Mouse (Mus musculus) midbrain, embryonic 16.5 days (tissue): ENCODE measurements around the gene Dst. TPM values are rescaled to one million over a fixed set of nuclear protein-coding genes. Genes with fewer than 3 reads are reported as not detected.

ENCODE experiments used
- ATAC-seq: fragments of 200-750 bp; cut with Nextera tagmentation; 2 replicates; pipeline ENCODE4 v1.8.0; 2017; ENCODE audit warnings: moderate TSS enrichment
- H3K27ac ChIP-seq: fragments of 300-500 bp; sonication (generic); 2 replicates; pipeline ENCODE4 v1.5.1; 2014; ENCODE audit warnings: mild to moderate bottlenecking, low read length, mixed read lengths
- H3K27me3 ChIP-seq: fragments of 300-500 bp; sonication (generic); 2 replicates; pipeline ENCODE4 v1.6.1; 2014; ENCODE audit warnings: low read depth, low read length, mixed read lengths; ENCODE audit not compliant: control insufficient read depth, insufficient read depth
- H3K36me3 ChIP-seq: fragments of 300-500 bp; sonication (generic); 2 replicates; pipeline ENCODE4 v1.6.1; 2014; ENCODE audit warnings: mild to moderate bottlenecking, low read length, moderate library complexity, mixed read lengths; ENCODE audit not compliant: control insufficient read depth, insufficient read depth
- H3K4me1 ChIP-seq: fragments of 300-500 bp; sonication (generic); 2 replicates; pipeline ENCODE4 v1.6.1; 2014; ENCODE audit warnings: mild to moderate bottlenecking, low read length, mixed read lengths; ENCODE audit not compliant: control insufficient read depth, insufficient read depth
- H3K4me2 ChIP-seq: fragments of 300-500 bp; sonication (generic); 2 replicates; pipeline ENCODE4 v1.6.1; 2014; ENCODE audit warnings: mild to moderate bottlenecking, low read length, mixed read lengths
- H3K4me3 ChIP-seq: fragments of 300-500 bp; sonication (generic); 2 replicates; pipeline ENCODE4 v1.5.1; 2014; ENCODE audit warnings: low read depth, mild to moderate bottlenecking, low read length, moderate library complexity, mixed read lengths
- H3K9ac ChIP-seq: fragments of 300-500 bp; sonication (generic); 2 replicates; pipeline ENCODE4 v1.6.1; 2014; ENCODE audit warnings: low read depth, low read length, mixed read lengths
- H3K9me3 ChIP-seq: fragments of 300-500 bp; sonication (generic); replicated peaks from 2 replicates; pipeline ENCODE4 v1.6.1; 2014; ENCODE audit warnings: mild to moderate bottlenecking, low read length, mixed read lengths; ENCODE audit not compliant: control insufficient read depth, poor library complexity, severe bottlenecking
- WGBS: fragments of 180-500 bp; shearing (Covaris S2); extraction: QIAGEN DNeasy Blood & Tissue Kit; methylation state at CpG from one replicate; pipeline ENCODE4 v1.1.7; 2014; 5-methylcytosine and 5-hydroxymethylcytosine counted together
- polyA plus RNA-seq: library from polyadenylated mRNA; unstranded; fragments of >200 nt; fragmentation: Nextera tagmentation; extraction: Ambion mirVana; gene quantifications from 2 replicates; pipeline ENCODE4 v1.2.1, GENCODE M21; 2015

Dst gene
- polyA plus RNA-seq, 1 experiment from 2014 or later = 36.1 TPM

DNA sequence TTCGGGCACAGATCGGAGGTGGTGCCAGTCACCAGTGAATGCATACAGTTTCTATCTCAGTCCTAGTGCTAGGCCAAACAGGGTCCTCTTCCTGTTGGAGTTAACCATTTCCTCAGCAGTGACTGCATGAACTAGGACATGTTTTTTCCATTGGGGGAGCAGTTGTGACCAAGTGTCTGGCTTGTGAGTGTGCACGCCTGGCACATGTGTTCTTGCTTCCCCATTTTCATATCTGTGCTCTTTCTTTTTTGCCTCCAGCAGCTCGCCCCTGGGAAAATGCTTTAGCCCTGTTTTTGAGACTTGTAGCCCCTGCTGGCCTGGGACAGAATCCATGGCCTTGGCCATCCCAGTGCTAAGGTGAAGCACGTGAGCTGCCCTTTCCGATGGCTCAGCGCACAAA is 164.2 kb downstream of the Dst start:
- 92% methylated on average over 7 of the region's 7 CpGs for WGBS
- H3K9me3 ChIP-seq = no peaks in the 10 kb centered on the region
- H3K4me2 ChIP-seq = no peak overlapping the region
- H3K27me3 ChIP-seq = no peaks in the 10 kb centered on the region
- no peak overlapping the region for H3K27ac ChIP-seq
- H3K9ac ChIP-seq = no peak overlapping the region
- peaks cover 11% of the 10 kb centered on the region for H3K4me1 ChIP-seq
- no peak overlapping the region for H3K4me3 ChIP-seq
- H3K36me3 ChIP-seq = no peaks in the 10 kb centered on the region
- no peak for ATAC-seq

DNA sequence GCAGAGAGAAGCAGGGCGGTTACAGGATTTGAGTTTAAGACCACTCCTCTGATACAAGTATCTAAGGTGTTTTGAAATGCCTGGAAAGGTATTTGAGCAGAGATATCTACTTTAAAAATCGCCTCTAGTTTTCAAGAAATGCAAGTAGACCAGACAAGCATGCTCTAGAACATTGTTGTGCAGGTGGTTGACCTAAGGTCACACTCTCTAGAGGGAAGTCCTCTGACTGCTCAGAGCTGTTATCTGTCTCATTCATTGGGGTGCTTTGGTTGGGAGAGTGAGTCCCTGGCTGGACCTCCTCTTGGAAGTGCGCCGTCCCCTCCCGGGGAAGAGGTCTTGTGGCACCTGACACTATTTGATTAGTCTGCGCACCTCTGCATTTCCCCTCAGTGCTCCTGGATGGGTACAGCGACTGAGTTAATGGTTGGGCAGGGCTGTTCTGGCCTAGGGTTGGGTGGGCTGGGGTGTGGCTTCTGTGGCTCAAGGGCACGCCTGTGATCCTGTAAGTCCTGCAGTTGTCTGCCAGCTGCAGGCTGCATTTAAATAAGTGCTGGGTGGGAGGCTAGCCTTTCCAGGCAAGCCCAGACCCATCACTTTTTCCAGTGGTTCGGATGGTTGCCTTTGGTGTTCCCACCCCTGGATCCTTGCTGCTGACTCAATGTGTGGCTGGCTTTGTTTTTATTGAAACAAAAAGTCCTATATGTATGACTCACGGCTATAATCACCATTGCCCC is 165.6 kb downstream of the Dst start:
- no peak overlapping the region for H3K27ac ChIP-seq
- no peaks in the 10 kb centered on the region for H3K27me3 ChIP-seq
- H3K4me1 ChIP-seq = peaks cover 14% of the 10 kb centered on the region
- no peak overlapping the region for H3K4me3 ChIP-seq
- no peak overlapping the region for H3K9ac ChIP-seq
- ATAC-seq = no peak
- H3K4me2 ChIP-seq = no peak overlapping the region
- H3K36me3 ChIP-seq = no peaks in the 10 kb centered on the region
- no peaks in the 10 kb centered on the region for H3K9me3 ChIP-seq
- 48% methylated on average over 10 of the region's 10 CpGs for WGBS

DNA sequence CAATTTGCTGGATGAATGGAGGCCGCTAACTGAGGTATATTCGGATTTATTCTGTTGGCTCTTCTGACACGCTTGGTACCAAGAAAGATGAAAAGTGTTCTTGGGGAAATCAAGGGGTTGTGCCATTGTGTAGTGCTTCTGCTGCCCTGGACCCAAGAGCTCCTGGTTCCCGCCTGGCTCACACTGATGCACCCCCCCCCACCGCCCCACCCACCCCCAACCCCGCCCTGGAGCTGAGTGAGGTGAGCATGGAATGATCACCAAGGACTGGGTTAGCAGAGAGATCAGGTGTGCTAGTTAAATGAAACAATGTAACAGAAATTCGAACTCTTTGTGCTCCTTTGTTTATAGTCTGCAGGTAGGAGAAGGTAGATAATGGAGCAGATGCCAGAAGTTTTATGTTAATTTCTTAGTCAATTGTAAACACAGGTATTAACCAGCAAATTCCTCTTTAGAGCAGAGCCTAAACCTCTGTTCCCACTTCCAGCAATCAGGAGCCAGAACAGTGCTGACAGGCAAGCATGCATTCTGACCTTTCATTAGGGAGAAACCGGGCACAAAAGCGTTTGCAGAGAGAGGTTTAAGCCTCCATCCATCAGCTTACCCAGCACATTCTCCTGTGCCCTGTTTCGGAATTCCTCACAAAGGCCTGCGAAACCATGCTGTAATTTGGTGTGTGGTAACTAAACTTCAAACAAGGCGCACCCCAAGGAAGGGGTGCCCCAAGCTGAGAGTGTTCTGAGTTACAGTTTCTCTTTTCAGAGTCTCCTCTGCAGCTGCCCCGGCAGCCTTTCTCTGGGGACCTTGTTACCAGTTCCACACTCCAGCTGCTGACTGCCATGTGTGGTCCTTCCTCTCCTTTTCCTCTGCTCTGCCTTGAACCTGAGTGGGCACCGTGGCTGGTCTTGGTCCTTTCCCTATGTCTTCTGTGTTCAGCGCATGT is 166.5 kb downstream of the Dst start:
- H3K27me3 ChIP-seq = no peaks in the 10 kb centered on the region
- no peak overlapping the region; the same call in 1 of the 2 replicates for H3K9ac ChIP-seq
- H3K27ac ChIP-seq = no peak overlapping the region
- H3K4me2 ChIP-seq = no peak overlapping the region
- no peaks in the 10 kb centered on the region for H3K36me3 ChIP-seq
- H3K4me3 ChIP-seq = no peak overlapping the region
- no peaks in the 10 kb centered on the region for H3K9me3 ChIP-seq
- WGBS = 19% methylated on average over 15 of the region's 15 CpGs
- ATAC-seq = 0 out of 2 replicates have a peak, but pooled peaks have one; percentile 12
- peaks cover 14% of the 10 kb centered on the region for H3K4me1 ChIP-seq

DNA sequence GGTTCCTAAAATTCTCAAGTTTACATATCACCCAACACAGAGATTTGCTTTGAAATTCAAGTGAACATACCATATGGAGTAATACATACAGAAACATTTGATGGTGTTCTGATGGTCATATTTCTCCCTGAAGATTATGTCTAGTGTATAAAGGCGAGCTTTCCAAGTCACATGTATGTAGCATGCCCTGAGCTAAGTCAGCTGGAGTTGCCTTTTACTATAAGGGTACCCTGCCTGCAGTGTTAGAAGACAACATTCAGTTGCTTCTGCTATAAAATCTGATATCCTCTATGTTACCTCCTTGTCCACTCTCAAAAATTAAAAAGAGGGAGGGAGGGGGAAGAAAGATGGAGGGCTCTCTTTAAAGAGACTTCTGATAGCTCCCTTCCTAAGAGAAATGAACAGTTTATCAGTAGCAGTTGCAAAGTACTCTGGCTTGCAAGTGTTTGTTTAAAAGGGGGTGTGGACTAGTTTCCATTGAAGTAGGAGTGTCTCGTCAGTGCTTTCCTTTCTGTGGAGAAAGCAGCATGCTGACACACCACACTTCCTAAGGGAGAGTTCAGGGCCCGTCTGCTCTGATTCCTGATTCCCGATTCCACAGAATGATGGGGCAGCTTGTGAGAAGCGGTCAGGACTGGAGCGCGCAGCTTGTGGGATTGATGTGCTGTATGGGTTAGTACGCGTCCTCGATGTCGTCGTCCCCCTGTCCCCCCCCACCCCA is 168.8 kb downstream of the Dst start:
- no peaks in the 10 kb centered on the region for H3K9me3 ChIP-seq
- no peaks in the 10 kb centered on the region for H3K36me3 ChIP-seq
- peaks cover 14% of the 10 kb centered on the region for H3K4me1 ChIP-seq
- H3K27me3 ChIP-seq = no peaks in the 10 kb centered on the region
- H3K9ac ChIP-seq = no peak overlapping the region
- H3K4me3 ChIP-seq = no peak overlapping the region
- ATAC-seq = no peak; the same call in 1 of the 2 replicates
- H3K27ac ChIP-seq = no peak overlapping the region
- H3K4me2 ChIP-seq = no peak overlapping the region
- 19% methylated on average over 10 of the region's 12 CpGs for WGBS

- peak; percentile 57; the same call in 1 of the 2 replicates for ATAC-seq
- no peaks in the 10 kb centered on the region for H3K9me3 ChIP-seq
- H3K4me2 ChIP-seq = no peak overlapping the region
- no peaks in the 10 kb centered on the region for H3K36me3 ChIP-seq
- H3K4me1 ChIP-seq = peaks cover 14% of the 10 kb centered on the region
- WGBS = 51% methylated on average over 3 of the region's 7 CpGs
- H3K4me3 ChIP-seq = no peak overlapping the region
- no peaks in the 10 kb centered on the region for H3K27me3 ChIP-seq
- H3K9ac ChIP-seq = no peak overlapping the region
- H3K27ac ChIP-seq = no peak overlapping the region
These were observed 169.4 kb downstream of the Dst start for GRCm38 (mm10) chr1:34077422-34077790.

DNA sequence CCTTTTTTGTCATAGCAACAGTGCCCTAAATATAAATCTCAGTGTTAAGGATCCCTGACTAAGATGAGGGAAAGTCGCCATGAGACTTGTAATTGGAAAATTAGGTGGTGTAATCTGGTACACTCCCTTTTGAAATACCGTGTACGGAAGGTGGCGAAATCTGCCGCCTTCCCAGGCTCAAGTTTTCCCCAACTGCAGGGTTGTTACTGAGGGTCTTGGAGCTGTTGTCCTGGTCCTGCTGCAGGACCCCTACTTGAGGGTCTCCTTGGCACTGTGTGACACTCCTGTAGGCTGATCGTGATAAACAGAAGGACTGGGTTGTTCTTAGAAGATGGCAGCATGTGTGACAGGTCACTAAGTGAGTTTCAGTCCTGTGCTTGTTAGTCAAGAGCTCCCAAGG is 169.9 kb downstream of the Dst start:
- Histone ChIP-seq H3K4me2 (no peak overlapping the region), H3K4me3 (no peak overlapping the region), H3K27me3 (no peaks in the 10 kb centered on the region), H3K27ac (no peak overlapping the region), H3K36me3 (no peaks in the 10 kb centered on the region), H3K9me3 (no peaks in the 10 kb centered on the region), H3K4me1 (peaks cover 14% of the 10 kb centered on the region), H3K9ac (no peak overlapping the region)
- 82% methylated on average over 6 of the region's 6 CpGs for WGBS
- no peak; the same call in 1 of the 2 replicates for ATAC-seq

GRCm38 (mm10) chr1:34089011-34089410 is 181.0 kb downstream of the Dst start:
- H3K9me3 ChIP-seq = no peaks in the 10 kb centered on the region; the same call in 1 of the 2 replicates
- 93% methylated on average over 3 of the region's 3 CpGs for WGBS
- peaks cover 12% of the 10 kb centered on the region for H3K36me3 ChIP-seq
- no peak overlapping the region for H3K27ac ChIP-seq
- H3K4me3 ChIP-seq = no peak overlapping the region
- no peaks in the 10 kb centered on the region for H3K27me3 ChIP-seq
- no peak overlapping the region for H3K9ac ChIP-seq
- ATAC-seq = no peak
- H3K4me2 ChIP-seq = no peak overlapping the region
- no peaks in the 10 kb centered on the region for H3K4me1 ChIP-seq

DNA sequence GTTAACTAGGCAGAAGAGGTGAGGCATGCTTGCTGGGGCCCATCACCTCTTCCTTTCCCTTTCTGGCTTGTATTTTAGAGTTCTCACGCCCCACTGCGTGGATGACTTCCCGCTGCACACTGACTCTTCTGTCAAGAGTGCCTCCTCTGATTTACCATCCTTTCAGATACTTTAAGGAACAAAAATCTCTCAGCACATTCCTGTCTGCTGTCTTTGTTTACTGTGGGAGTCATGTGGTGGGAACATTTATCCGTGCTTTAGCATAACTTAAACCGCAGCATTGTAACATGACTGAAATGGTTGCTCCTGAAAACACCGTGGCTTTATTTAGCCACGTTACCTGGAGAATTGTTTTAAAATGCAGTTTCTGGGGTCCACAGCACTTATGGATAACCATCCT is 182.7 kb downstream of the Dst start:
- ATAC-seq = no peak

More for the DNA sequence above, 182.7 kb downstream of the Dst start:
- H3K9ac ChIP-seq = no peak overlapping the region
- no peaks in the 10 kb centered on the region for H3K4me1 ChIP-seq
- H3K4me2 ChIP-seq = no peak overlapping the region
- no peaks in the 10 kb centered on the region; the same call in 1 of the 2 replicates for H3K9me3 ChIP-seq
- WGBS = 79% methylated on average over 7 of the region's 7 CpGs
- H3K27me3 ChIP-seq = no peaks in the 10 kb centered on the region
- peaks cover 12% of the 10 kb centered on the region for H3K36me3 ChIP-seq
- H3K4me3 ChIP-seq = no peak overlapping the region
- H3K27ac ChIP-seq = no peak overlapping the region
